Mouse (Mus musculus) adrenal gland, postnatal 10 days (tissue): ENCODE measurements around the gene Amotl2. TPM values are rescaled to one million over a fixed set of nuclear protein-coding genes. Genes with fewer than 3 reads are reported as not detected.
A peak's percentile ranks its signal among the peaks of the same experiment; 100 is the strongest.

Experiments
- DNase-seq: peaks from one replicate; pipeline ENCODE4 v3.0.0; 2021; ENCODE audit warnings: mixed read lengths
- total RNA-seq, 2 experiments: library from RNA; stranded (reverse); gene quantifications; 2 replicates each; pipeline ENCODE4 v1.2.3; 2021

Gene Amotl2
- total RNA-seq, 2 experiments from 2014 or later = 101 to 154 TPM

GRCm38 (mm10) chr9:102777631-102778591 lies 61.4 kb downstream of the Amotl2 start:
- peak; percentile 59 for DNase-seq

- DNase-seq = peak; percentile 98
Observed at GRCm38 (mm10) chr9:102779493-102779892, 63.0 kb downstream of the Amotl2 start.

Other genes with a start within 250 kb of the Amotl2 start
- 1 to 10 TPM; 1.3 to 6.9 TPM for gene Ky, start 210.9 kb upstream of the Amotl2 start, total RNA-seq
- 100 to 1,000 TPM; 291 to 319 TPM for gene Anapc13, start 90.4 kb upstream of the Amotl2 start, total RNA-seq
- gene Cep63, start 90.1 kb upstream of the Amotl2 start, total RNA-seq = 10 to 100 TPM; 31.1 TPM
- gene Ryk, start 118.2 kb downstream of the Amotl2 start, total RNA-seq = 10 to 100 TPM; 53.2 to 55.4 TPM